Mouse (Mus musculus) 3134 (cell line): ENCODE results near the gene Cyp4f18.
"Not testable (repeated sequence)": the region's sequence is repeated elsewhere in the genome, so short reads cannot be mapped to it uniquely, and the experiment has no call there.

Experiments
- DNase-seq: peaks from one replicate; pipeline ENCODE4 v3.0.0-alpha.2; 2011; ENCODE audit warnings: low spot score; ENCODE audit not compliant: insufficient read length; ENCODE audit errors: extremely low read depth

Gene Cyp4f18

DNA sequence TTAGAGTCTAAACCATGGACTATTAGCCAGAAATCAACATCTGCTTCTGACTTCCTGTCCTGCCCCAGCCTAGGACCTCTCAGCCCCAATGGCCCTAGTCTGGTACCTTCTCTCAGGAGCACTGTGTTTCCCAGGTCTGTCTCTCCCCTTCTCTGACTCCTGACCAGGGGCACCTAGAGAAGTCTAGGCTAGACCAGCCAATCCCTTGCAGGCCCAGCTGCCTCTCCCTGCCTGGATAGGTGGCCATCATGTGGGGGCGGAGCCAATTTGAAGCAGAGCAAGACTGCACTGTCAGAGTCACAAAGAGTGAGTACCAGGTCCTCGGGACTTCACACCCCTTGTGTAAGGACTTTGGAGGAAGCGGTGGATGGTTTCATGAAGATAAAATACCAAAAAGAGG lies at the start of gene Cyp4f18:
TSS of gene Cyp4f18 (minus strand) at position 154 of the 400 bp plus-strand sequence.
- DNase-seq = no peak

DNA sequence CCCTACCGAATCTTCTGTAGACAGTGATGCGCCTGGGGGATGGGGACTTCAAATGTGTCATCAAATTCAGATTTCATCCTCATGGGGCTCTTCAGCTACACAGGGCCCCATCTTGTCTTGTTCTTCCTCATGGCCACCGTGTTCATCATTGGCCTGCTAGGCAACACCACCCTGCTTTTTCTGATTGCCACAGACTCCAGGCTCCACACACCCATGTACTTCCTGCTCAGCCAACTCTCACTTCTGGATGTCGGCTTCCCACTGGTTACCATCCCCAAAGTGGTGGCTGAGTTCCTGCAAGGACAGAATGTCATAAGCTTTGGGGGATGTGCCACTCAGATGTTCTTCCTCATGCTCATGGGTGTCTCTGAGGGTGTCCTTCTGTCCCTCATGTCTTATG lies 48.2 kb upstream of the Cyp4f18 start:
- not testable (repeated sequence) for DNase-seq

- not testable (repeated sequence) for DNase-seq
These were observed 45.2 kb upstream of the Cyp4f18 start for GRCm38 (mm10) chr8:72054633-72055032.

GRCm38 (mm10) chr8:72042493-72042892 lies 33.1 kb upstream of the Cyp4f18 start:
- DNase-seq = no peak

GRCm38 (mm10) chr8:72040918-72041317 lies 31.5 kb upstream of the Cyp4f18 start, which contains the start of gene Olfr372:
Olfr372 (plus strand) TSS chr8:72041218.
- not testable (repeated sequence) for DNase-seq

DNA sequence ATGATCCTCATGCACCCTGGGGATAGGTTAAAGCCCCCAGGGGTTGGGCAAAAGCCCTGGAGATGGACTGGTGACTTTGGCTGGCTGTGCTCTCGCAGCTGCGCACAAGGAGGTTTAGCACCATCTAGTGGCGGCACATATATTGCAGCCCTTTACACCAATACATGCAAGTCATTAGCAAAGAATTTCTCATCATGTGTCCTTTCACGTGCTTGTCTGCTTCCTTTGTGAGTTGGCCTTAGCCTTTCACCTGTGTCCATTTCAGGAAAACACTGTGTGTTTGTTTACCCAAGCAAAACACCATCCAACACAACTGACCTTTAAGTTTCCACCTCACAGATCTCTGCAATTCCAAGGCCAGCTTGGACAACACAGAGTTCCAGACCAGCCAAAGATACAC lies 23.5 kb upstream of the Cyp4f18 start:
- not testable (repeated sequence) for DNase-seq

GRCm38 (mm10) chr8:72024886-72025285 lies 15.5 kb upstream of the Cyp4f18 start:
- not testable (repeated sequence) for DNase-seq

DNA sequence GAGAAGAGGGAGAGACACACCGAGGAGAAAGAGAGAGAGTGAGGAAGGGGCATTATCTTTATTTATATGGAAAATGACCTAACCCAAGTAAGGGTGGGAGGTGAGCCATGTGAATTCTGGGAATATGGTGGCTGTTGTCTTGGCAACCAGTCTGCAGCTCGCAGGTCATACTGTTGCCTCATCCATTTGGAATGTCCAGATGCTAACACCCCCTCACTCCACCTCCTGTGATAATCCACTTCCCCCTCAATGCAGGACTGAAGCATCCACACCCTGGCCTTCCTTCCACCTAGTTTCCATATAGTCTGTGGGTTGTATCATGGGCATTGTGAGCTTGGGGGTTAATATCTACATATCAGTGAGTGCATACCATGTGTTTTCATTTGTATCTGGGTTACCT lies 10.4 kb upstream of the Cyp4f18 start:
- DNase-seq = no peak

DNA sequence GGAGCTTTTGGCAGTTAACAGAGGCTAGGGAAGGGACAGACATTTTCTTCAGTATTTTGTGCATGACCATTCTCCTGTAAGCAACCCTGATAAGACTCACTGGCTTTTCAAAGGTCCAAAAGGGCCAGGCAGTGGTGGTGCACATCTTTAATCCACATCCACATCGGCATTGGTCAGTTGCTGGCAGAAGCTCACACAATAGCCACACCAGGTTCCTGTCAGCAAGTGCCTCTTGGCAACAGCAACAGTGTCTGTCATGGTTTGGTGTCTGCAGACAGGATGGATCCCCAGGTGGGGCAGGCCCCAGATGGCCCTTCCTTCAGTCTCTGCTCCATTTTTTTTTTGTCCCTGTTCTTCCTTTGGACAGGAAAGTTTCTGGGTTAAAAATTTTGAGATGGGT lies 9.6 kb upstream of the Cyp4f18 start:
- not testable (repeated sequence) for DNase-seq

DNA sequence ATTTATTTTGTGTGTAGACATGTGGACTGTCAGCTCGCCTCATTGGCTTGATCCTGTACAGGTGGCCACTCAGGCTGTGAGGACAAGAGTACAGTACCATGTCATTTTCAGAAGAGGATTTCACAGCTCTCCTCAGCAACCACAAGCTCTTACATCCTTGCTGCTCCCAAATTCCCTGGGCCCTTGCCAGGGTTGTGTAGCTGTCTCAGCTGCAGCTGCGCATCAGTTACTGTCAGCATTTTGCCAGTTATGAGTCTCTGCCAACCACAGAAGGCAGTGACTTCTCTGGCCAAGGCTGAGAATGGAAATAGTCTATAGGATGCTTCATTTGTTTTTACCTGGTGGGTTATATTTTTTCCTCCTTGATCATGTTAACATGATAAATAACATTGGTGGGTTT lies 8.7 kb upstream of the Cyp4f18 start:
- DNase-seq = no peak

GRCm38 (mm10) chr8:72017339-72017738 lies 7.9 kb upstream of the Cyp4f18 start:
- DNase-seq = not testable (repeated sequence)

GRCm38 (mm10) chr8:72013506-72014228 lies 4.2 kb upstream of the Cyp4f18 start:
- not testable (repeated sequence) for DNase-seq

- no peak for DNase-seq
These were observed 1.2 kb downstream of the Cyp4f18 start for GRCm38 (mm10) chr8:72008134-72008641.

GRCm38 (mm10) chr8:72006763-72007162 lies 2.7 kb downstream of the Cyp4f18 start:
- no peak for DNase-seq

- no peak for DNase-seq
These were observed 3.5 kb downstream of the Cyp4f18 start for GRCm38 (mm10) chr8:72005912-72006311.

DNA sequence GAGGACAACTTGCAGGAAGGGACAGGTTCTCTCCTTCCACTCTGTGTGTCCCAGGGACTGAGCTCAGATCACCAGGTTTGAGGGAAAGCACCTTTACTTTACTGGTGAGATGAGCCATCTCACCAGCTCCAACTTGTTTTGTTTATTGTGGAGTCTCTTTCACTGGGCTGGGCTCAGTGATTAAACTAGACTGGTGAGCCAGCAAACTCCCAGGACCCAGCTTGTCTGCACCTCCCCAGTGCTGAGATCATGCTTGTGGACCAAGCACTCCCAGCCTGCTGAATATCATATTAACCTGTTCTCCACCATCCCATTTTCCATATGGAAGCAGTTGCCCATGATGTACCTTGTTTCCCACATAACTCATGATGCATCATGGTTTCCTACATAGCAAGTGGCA lies 6.5 kb downstream of the Cyp4f18 start:
- no peak for DNase-seq

DNA sequence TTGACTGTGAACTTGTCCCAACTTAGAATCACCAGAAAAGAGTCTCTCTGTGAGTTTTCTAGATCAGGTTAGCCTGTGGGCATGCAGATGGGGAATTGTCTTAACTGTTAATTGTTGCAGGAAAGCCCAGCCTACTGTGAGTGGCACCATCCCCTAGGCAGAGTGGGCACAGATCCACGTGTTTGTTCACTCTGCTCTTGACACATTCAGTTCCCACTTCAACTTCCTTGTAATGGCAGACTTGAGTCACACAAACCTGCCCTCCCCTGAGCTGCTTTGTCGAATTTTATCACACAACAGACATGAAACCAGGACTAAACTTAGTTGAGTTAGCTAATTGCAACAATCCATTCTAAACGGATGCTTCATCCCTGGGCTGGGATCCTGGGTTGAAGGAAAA lies 9.2 kb downstream of the Cyp4f18 start:
- DNase-seq = no peak

- no peak for DNase-seq
These were observed 10.0 kb downstream of the Cyp4f18 start for GRCm38 (mm10) chr8:71999434-71999833.

GRCm38 (mm10) chr8:71988867-71989599 lies 20.4 kb downstream of the Cyp4f18 start:
- no peak for DNase-seq

DNA sequence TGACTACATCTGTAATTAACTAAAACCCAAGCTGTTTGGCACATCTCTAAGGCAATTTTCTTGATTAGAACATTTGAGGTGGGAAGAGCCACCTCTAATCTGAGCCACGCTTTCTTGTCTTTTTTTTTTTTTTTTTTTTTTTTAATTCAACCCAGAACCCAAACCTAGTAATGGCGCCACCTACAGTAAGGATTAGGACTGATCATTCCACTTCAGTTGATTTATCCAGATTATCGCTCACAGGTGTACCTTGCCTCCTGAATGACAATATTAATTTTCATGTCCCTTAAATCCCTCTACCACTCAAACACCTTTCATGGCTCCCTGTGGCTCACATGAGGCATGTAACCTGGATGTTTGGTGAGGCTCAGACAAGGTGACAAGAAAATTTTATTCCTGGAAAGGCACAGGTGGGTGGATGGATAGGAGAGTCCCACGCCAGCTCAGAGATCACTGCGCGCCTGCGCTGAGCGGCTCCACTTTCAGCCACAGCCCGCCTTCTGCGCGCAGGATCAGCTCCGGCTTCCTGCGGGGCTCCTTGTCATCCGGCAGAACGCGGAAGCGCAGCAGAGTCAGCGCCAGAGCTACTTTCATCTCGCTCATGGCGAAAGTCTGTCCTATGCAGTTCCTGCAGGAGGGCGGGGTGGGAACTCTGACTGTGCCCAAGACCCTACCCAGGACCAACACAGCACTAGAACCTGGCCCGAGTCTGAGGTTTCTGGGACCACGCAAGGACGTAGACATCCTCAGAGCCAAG lies 21.1 kb downstream of the Cyp4f18 start:
- no peak for DNase-seq

DNA sequence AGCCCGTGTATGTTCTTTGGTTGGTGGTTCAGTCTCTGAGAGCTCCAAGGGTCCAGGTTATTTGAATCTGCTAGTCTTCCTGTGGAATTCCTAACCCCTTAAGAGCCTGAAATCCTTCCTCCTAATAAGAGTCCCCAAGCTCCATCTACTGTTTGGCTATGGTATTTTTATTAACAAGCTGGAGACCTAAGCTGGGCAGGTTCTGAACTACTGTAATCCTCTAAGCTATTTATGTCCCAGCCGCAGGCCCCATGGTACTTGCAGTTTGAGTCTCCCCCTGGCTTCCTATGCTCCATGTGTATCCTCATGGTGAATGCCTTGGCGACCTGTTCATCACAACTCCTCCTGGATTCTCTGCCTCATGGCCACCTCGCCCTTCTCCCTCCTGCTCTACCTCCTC lies 24.8 kb downstream of the Cyp4f18 start:
- no peak for DNase-seq
